Mouse (Mus musculus) testis, postnatal 14 days (tissue): ENCODE data around the gene Hist1h1d.
"Not testable (repeated sequence)": the region's sequence is repeated elsewhere in the genome, so short reads cannot be mapped to it uniquely, and the experiment has no call there.

ENCODE experiments used
- DNase-seq: peaks from one replicate; pipeline ENCODE4 v3.0.0; 2021; ENCODE audit warnings: low spot score

Gene Hist1h1d

GRCm38 (mm10) chr13:23573034-23573897 lies 20.2 kb downstream of the Hist1h1d start:
- peak; percentile 8 for DNase-seq

GRCm38 (mm10) chr13:23573898-23574524 lies 20.9 kb downstream of the Hist1h1d start, which contains the start of the genes Hist1h2bf and Hist1h2ad:
Hist1h2bf (minus strand) TSS chr13:23574196.
Hist1h2ad (plus strand) TSS chr13:23574381.
- DNase-seq: peak; percentile 93

- not testable (repeated sequence) for DNase-seq
Observed at GRCm38 (mm10) chr13:23574546-23575170, 21.6 kb downstream of the Hist1h1d start.

DNA sequence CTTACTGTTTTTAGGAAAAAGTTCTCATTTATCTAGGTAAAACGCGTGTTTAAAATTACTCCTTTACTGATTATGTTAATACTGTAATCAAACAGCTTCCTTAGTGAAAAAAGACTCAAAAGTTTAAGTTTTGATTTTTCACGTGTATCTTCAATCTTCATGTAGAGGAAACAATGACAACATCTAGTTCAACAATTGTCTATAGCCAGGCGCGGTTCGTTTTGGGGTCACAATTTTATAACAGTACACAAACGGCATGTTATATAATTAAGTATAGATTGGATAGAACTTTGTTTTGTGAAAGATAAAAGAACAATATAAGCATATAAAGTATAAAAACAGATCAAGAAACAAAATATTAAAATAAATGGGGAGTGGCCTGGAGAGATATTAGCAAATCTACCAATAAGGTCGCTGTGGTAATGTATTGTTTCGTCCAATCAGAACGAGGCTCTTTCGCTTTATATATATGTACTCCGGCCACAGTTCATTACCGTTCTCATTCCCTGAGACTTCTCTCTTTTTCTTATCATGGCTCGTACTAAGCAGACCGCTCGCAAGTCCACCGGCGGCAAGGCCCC lies 22.3 kb downstream of the Hist1h1d start, which contains the start of gene Hist1h3d:
Hist1h3d (plus strand) TSS at position 493 of the 581 bp plus-strand sequence.
- peak; percentile 49 for DNase-seq

GRCm38 (mm10) chr13:23575864-23576313 lies 22.8 kb downstream of the Hist1h1d start:
- DNase-seq: not testable (repeated sequence)

GRCm38 (mm10) chr13:23576351-23576881 lies 23.4 kb downstream of the Hist1h1d start:
- DNase-seq: no peak

DNA sequence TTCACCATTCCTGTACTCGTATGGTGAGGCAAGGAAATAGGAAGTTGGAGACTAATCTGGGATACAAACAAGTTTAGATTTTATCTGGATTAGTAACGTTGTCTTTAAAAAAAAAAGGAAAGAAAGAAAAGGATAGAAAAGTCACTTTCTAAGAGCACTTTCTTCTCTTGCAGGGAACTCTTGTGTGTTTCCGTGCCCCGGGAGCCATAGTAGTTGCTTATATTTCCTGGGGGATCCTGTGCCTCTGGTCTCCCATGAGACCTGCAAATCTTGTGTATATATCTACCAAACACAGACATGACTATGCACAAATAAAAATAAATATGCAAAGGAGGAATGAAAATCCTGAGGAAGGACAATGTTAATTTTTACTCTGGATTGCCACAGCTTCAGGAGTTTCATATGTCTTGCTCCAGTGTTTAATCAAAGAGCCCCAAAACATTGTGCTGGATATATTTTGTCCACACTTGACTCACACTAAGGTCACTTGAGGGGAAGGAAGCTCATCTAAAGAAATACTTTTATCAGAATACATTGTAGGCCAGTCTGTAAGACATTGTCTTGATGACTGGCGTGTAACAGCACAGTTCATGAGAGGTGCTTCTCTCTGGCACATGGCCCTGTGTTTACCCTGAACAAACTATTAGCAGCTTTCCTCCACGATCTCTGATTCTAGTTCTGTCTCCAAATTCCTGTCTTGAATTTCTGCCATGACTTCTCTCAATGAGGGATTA lies 24.0 kb downstream of the Hist1h1d start:
- DNase-seq: no peak

DNA sequence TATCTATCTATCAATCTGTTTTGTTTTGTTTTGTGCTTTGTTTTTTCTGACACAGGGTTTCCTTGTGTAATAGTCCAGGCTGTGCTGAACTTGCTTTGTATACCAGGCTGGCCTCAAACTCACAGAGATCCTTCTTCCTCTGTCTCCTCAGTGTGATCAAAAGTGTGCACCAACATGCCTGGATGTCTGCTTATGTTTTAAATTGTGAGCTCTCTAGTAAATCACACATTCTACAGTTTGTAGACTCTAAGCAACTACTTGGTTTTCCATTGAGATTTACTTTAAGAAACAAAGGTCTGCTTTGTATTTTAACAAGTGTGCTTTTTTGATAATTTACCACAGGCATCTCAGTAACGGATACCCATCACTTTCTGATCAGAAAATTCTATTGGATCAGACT lies 24.8 kb downstream of the Hist1h1d start:
- no peak for DNase-seq

DNA sequence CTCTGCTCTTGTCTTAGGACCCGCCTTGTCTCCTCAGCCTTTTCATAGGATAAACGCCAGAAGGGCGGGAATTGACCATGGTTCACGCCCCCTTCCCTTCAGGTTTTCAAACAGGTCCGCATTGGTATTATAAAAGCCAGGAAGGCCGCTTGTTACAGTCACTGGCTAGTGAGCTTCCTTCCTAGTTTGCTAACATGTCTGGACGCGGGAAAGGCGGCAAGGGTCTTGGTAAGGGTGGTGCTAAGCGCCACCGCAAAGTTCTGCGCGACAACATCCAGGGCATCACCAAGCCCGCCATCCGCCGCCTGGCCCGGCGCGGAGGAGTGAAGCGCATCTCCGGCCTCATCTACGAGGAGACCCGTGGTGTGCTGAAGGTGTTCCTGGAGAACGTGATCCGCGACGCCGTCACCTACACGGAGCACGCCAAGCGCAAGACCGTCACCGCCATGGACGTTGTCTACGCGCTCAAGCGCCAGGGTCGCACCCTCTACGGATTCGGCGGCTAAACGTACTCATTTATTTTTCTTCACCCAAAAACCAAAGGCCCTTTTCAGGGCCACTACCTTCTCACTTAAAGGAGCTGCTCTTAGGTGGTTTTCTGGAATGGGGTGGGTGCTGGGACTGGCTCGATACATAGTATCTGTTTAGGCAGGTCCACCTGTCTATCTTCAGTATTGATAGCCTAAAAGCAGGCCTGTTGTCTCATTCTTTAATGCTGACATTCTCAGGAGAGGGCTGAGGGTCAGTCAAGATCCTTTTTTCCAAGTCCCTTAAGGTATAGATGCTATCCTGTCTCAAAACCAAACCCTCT lies 28.6 kb downstream of the Hist1h1d start, which contains the start of gene Hist1h4d:
Hist1h4d (plus strand) TSS at position 191 of the 811 bp plus-strand sequence.
- DNase-seq: peak; percentile 95

- DNase-seq: no peak
Observed at GRCm38 (mm10) chr13:23582219-23583056, 29.4 kb downstream of the Hist1h1d start.

DNA sequence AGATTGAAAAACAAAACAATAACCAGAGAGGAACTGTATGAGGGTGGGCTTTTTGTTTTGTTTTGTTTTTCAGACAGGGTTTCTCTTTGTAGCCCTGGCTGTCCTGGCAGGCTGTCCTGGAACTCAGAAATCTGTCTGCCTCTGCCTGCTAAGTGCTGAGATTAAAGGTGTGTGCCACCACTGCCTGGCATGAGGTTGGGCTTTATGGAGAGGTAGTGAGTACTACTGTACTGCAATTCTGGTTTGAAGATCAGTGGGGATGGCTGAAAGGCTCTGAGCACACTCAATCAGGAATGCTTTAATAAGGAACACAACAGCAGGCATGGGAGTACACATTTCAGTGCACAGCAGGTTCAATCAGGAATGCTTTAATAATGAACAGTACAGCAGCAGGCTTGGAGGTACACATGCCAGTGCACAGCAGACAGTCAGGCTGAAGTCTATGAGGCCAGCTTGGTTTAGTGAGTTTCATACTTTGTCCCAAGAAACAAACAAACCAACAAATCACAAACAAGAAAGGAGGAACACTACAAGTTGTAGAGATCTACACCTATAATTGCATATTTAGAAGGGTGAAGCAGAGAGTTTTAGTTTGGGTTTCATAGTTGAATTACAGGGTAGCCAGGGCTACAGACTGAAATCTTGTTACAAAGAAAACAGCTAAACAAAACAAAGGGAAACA lies 30.5 kb downstream of the Hist1h1d start:
- no peak for DNase-seq

DNA sequence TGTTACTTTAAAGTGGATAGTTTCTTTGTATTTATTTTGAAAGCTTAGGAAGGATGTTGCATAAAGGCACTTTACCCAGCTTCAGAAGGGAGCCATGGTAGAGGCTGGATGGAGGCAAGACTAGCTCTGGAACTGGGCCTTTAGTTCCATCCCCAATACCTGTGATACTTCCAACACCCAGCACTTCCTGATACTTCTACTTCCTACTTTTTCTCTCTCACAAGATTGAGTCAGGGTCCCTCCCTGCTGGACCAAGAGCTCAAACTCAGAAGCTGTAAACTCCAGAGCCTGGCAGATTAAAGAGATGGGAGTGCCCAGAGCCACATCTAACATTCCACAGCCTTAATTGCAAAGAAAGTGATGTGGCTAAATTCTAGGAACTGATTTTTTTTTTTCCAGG lies 31.3 kb downstream of the Hist1h1d start:
- no peak for DNase-seq

GRCm38 (mm10) chr13:23585029-23585441 lies 32.0 kb downstream of the Hist1h1d start:
- DNase-seq: peak; percentile 41

- peak; percentile 79 for DNase-seq
Observed at GRCm38 (mm10) chr13:23585442-23586098, 32.5 kb downstream of the Hist1h1d start.

DNA sequence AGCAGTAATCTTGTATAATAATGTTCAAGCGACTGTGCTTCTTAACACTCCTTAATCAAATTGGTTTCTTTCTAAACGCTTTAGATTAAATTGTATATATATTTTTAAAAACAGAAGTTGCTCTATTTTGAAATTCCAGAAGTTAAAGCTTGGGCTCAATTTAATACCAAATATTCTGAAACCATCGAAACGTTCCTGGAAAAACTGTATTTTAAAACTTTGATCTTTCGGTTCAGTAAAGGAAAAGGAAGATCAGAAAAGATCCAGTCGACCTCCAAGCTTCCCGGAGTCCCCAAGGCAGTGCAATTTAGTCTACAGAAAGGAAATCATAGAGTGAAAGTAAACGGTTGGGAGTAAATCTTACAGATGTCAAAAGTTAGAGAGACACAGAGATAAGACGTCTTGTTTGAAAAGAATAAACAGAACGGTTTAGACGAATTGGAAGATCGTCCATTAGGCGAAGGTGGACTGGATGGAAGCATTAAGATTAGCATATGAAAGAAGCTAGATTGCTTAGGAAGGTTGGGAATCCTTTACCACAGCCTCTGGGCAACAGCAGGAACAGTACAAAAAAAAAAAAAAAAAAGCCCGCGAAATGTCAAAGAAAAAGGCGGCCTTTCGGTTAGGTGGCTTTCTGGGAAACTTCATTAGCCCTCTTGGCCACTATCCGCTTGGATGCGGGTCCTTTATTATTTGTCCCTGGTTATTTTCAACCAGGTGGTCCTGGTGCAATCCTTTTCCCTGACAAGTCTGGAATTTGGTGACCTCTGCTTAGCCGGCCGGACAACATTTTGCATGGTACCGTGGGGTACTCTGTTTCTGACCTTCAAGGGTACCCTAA lies 33.3 kb downstream of the Hist1h1d start:
- no peak for DNase-seq

DNA sequence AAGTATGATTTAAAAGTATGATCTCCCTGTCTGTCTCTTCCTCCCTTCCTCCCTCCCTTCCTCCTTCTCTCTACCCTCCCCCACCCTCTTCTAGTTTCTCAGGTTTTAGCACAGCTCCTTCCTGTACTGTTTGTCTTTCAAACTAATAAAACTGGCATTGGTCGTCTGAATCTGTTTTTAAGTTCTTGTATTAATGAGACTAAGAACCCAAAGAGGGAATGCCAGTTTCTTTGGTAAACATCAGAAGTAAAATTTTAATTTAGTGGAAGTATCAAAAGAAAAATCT lies 33.8 kb downstream of the Hist1h1d start:
- DNase-seq: no peak

GRCm38 (mm10) chr13:23591206-23591605 lies 38.1 kb downstream of the Hist1h1d start:
- DNase-seq: no peak
